Mouse (Mus musculus): Measurements from ENCODE around the gene Tmem25. TPM values are rescaled to one million over a fixed set of nuclear protein-coding genes. Genes with fewer than 3 reads are reported as not detected.

Tmem25 gene
- total RNA-seq, 2 experiments from 2014 or later: 4.2 to 7.9 TPM

DNA sequence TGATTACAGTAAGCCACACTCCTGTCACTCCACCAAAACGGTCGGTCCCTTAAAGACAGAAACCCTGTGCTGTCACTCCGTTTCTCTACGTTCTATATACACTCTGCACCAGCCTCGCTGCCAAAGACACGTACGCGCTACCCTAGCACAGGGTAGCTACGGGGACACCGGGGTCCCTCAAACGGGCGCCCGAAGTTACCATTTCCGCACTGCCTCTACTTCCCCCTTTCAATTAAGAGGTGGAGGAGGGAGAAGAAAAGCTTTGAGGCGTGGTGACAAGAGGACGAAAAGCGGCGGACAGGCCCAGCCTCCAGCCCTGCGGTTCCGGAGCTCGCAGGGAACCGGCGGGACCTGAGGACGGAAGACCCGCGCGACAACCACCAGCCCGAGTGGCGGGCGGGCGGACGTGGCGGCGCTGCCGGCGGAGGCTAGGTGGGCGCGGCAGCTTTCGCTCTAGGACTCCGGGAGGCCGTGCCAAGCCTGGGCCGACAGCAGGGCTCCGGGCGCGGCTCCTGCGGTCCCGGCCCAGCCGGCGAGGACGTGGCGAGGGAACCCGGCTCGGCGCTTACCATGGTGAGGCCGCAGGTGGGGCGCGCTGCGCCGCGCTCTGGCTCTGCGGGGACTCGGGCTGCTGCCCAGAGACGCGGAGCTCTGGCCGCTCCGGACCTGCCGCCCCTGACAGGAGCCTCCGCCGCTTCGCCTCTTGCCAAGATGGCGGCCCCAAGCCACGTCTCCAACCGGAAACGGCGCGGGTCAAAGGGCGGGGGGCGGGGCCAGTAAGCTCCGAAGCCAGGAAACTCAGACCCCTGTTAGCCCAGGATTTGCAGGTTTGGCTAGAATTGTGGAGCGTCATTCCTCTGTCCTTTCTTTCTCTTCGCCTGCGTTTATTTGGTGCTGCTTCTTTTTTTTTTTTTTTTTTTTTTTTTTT lies 31.7 kb downstream of the Tmem25 start, which contains the start of the genes Arcn1 and Ift46:
Gene Arcn1 (minus strand): TSS at position 745 of the 928 bp plus-strand sequence.
Gene Ift46 (plus strand): TSS at position 808 of the 928 bp plus-strand sequence.
- H3K27ac ChIP-seq: peak within 1 kb of the TSS; percentile 99
- H3K4me3 ChIP-seq: peak within 1 kb of the TSS; percentile 92
- DNase-seq: peak; percentile 89
- intact Hi-C loops (cut with DNase I): no loop called here
- TF ChIP-seq CTCF (IDR thresholded peaks at IDR 0.05): no peak

DNA sequence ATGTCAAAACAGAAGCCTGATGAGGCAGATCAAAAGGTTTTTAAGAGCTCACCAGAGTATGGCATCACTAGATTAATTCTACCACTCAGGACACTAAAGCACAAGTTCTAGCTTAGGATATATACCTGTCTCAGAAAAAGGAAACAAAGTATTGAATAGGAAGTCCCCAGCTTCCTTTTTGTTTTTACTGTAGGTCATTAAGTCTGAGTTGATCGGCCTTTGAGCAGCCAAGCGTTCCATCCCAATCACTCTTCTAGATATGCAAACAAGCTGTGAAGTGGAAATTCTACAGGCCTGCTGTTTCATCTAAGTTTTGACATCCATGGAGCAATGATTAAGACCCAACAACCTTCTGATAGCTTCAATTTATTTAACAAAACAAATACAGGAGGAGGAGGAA lies 38.2 kb downstream of the Tmem25 start:
- no peak for DNase-seq
- Histone ChIP-seq H3K4me3 (no peak overlapping the region), H3K27ac (no peak overlapping the region)
- no peak for TF ChIP-seq CTCF (IDR thresholded peaks at IDR 0.05)
- intact Hi-C loops (cut with DNase I): no loop called here

- TF ChIP-seq CTCF (IDR thresholded peaks at IDR 0.05): peak; percentile 64
- intact Hi-C loops (cut with DNase I): loop anchor here (5.0 kb wide), 1 partner anchor 91 kb away; no protein-coding TSS in a partner anchor
- Histone ChIP-seq H3K4me3 (no peak overlapping the region), H3K27ac (no peak overlapping the region)
- peak; percentile 22 for DNase-seq
Observed at GRCm38 (mm10) chr9:44748473-44748872, 50.6 kb downstream of the Tmem25 start.

- H3K4me3 ChIP-seq: no peak overlapping the region
- no peak for TF ChIP-seq CTCF (IDR thresholded peaks at IDR 0.05)
- intact Hi-C loops (cut with DNase I): loop anchor here (5.0 kb wide), 1 partner anchor 90 kb away; no protein-coding TSS in a partner anchor
- DNase-seq: no peak
- H3K27ac ChIP-seq: no peak overlapping the region
Observed at GRCm38 (mm10) chr9:44747341-44747740, 51.8 kb downstream of the Tmem25 start.

- TF ChIP-seq CTCF (IDR thresholded peaks at IDR 0.05): no peak
- intact Hi-C loops (cut with DNase I): loop anchor here (5.0 kb wide), 1 partner anchor 89 kb away; no protein-coding TSS in a partner anchor
- Histone ChIP-seq H3K4me3 (no peak overlapping the region), H3K27ac (no peak overlapping the region)
- no peak for DNase-seq
Observed at GRCm38 (mm10) chr9:44746666-44747065, 52.4 kb downstream of the Tmem25 start.

DNA sequence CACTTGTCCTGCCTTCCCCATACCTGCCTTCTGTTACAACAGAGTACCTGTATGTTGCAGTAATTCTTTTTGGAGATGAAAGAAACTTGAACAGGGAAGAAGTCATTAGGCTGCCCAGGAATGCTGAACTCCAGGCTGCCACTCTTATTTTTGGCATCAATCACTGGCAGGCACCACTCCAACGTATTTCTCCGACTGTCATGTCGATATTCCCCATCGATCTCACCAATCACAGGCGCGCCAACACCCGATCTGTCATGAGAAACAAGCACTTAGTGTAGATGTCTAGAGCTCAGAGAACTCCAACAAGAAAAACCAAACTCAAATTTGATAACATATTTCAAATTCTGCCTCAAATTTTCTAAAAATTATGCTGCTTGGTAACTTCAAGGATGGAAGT lies 53.7 kb downstream of the Tmem25 start:
- intact Hi-C loops (cut with DNase I): loop anchor here (5.0 kb wide), 1 partner anchor 88 kb away; no protein-coding TSS in a partner anchor

More for the DNA sequence above, 53.7 kb downstream of the Tmem25 start:
- no peak for DNase-seq
- TF ChIP-seq CTCF (IDR thresholded peaks at IDR 0.05): no peak
- no peak overlapping the region for H3K4me3 ChIP-seq
- no peak overlapping the region for H3K27ac ChIP-seq

Other genes with a start within 250 kb of the Tmem25 start
- gene Cxcr5, start 237.4 kb downstream of the Tmem25 start, total RNA-seq (2021): not detected
- gene Ddx6, start 194.4 kb downstream of the Tmem25 start, total RNA-seq (2021): 10 to 100 TPM; 68.8 to 74.4 TPM
- gene Treh, start 126.1 kb downstream of the Tmem25 start, total RNA-seq (2021): not detected
- gene Phldb1, start 64.1 kb downstream of the Tmem25 start, total RNA-seq (2021): 10 to 100 TPM; 29.3 to 32.1 TPM
- gene Arcn1, start 31.5 kb downstream of the Tmem25 start, total RNA-seq (2021): 10 to 100 TPM; 83.0 to 85.3 TPM
- 10 to 100 TPM; 27.4 to 28.4 TPM for gene Ift46, start 31.4 kb downstream of the Tmem25 start, total RNA-seq (2021)
- gene Ttc36, start 3.8 kb upstream of the Tmem25 start, total RNA-seq (2021): under 1 TPM; 0.25 to 0.41 TPM
- gene Kmt2a, start 82.0 kb upstream of the Tmem25 start, total RNA-seq (2021): 10 to 100 TPM; 21.5 to 21.7 TPM
- 100 to 1,000 TPM; 668 to 937 TPM for gene Atp5l, start 121.4 kb upstream of the Tmem25 start, total RNA-seq (2021)
- 10 to 100 TPM; 40.7 to 48.2 TPM for gene Ube4a, start 166.3 kb upstream of the Tmem25 start, total RNA-seq (2021)
- not detected for gene Cd3g, start 181.1 kb upstream of the Tmem25 start, total RNA-seq (2021)
- gene Cd3d, start 182.5 kb upstream of the Tmem25 start, total RNA-seq (2021): not detected
- not detected for gene Cd3e, start 210.3 kb upstream of the Tmem25 start, total RNA-seq (2021)
- gene Mpzl2, start 240.5 kb upstream of the Tmem25 start, total RNA-seq (2021): under 1 TPM; 0.31 TPM

All from gastrocnemius, adult 2 months (tissue).